Mouse (Mus musculus) olfactory bulb, adult 2 months (tissue): ENCODE measurements around the gene Dock2. TPM values are rescaled to one million over a fixed set of nuclear protein-coding genes. Genes with fewer than 3 reads are reported as not detected.
A peak's percentile ranks its signal among the peaks of the same experiment; 100 is the strongest.

Source experiments
- H3K27ac ChIP-seq: fragments of 200-500 bp; 2 replicates; pipeline ENCODE4 v1.5.1; 2012; ENCODE audit warnings: low read depth, low read length; ENCODE audit not compliant: insufficient read depth
- H3K4me1 ChIP-seq: fragments of 200-500 bp; 2 replicates; pipeline ENCODE4 v1.6.1; 2012; ENCODE audit warnings: low read length; ENCODE audit not compliant: control insufficient read depth, insufficient read depth
- H3K4me3 ChIP-seq: fragments of 200-500 bp; 2 replicates; pipeline ENCODE4 v1.5.1; 2012; ENCODE audit warnings: mild to moderate bottlenecking, low read depth, low read length, moderate library complexity; ENCODE audit not compliant: insufficient read depth
- CTCF ChIP-seq: fragments of 200-500 bp; IDR thresholded peaks from 2 replicates; pipeline ENCODE4 v1.5.1; 2012; ENCODE audit warnings: low read depth, mild to moderate bottlenecking, low read length, moderate library complexity; ENCODE audit not compliant: insufficient read depth
- POLR2A ChIP-seq: fragments of 200-500 bp; IDR thresholded peaks from 2 replicates; pipeline ENCODE4 v1.6.1; 2012; ENCODE audit warnings: mild to moderate bottlenecking, low read depth, low read length, moderate library complexity; ENCODE audit not compliant: insufficient read depth
- WGBS: fragments of 180-500 bp; shearing (Covaris S2); methylation state at CpG from one replicate; pipeline ENCODE4 v1.1.7; 2018; 5-methylcytosine and 5-hydroxymethylcytosine counted together
- polyA plus RNA-seq: library from polyadenylated mRNA; stranded (reverse); fragments of >200 nt; gene quantifications from 2 replicates; pipeline ENCODE4 v1.2.4, GENCODE M21; 2012; ENCODE audit warnings: low replicate concordance; ENCODE audit not compliant: missing spikeins, insufficient read depth, insufficient read length

Dock2 gene
- polyA plus RNA-seq, 1 experiment: not detected

DNA sequence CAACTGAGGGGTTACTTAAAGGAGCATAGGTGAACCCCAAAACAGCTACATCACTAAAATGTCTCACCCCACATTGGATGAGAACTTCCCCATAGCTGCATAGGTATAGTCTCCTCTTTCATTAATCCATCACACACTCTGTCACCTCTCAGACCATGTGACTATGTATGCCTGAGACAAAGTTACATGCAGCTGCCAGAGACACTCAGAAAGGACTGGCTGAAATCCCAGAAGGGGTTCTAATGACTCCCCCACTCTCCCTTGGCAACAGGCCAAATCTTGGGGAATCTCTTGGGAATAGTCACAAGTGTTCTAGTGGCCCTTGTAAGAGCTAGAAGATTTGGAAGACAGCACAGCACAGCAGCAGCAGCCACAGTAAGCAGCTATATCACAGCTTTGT, 1.2 kb upstream of the Dock2 start:
- no peak overlapping the region for H3K4me3 ChIP-seq
- TF ChIP-seq POLR2A: no peak
- no peak for TF ChIP-seq CTCF
- no peaks in the 10 kb centered on the region for H3K4me1 ChIP-seq
- no peak overlapping the region for H3K27ac ChIP-seq

GRCm38 (mm10) chr11:34782516-34783430, 919 bp downstream of the Dock2 start:
- TF ChIP-seq POLR2A (no peak), CTCF (no peak)
- H3K27ac ChIP-seq: no peak overlapping the region
- 80% methylated on average over 8 of the region's 8 CpGs for WGBS
- no peaks in the 10 kb centered on the region for H3K4me1 ChIP-seq
- no peak overlapping the region for H3K4me3 ChIP-seq

- Histone ChIP-seq H3K4me1 (peaks cover 3% of the 10 kb centered on the region; the same call in 1 of the 2 replicates), H3K4me3 (no peak overlapping the region), H3K27ac (no peak overlapping the region)
- TF ChIP-seq CTCF: no peak
- no peak for TF ChIP-seq POLR2A
- WGBS: 88% methylated on average over 2 of the region's 2 CpGs
Observed at GRCm38 (mm10) chr11:34780786-34781185, 2.9 kb downstream of the Dock2 start.

DNA sequence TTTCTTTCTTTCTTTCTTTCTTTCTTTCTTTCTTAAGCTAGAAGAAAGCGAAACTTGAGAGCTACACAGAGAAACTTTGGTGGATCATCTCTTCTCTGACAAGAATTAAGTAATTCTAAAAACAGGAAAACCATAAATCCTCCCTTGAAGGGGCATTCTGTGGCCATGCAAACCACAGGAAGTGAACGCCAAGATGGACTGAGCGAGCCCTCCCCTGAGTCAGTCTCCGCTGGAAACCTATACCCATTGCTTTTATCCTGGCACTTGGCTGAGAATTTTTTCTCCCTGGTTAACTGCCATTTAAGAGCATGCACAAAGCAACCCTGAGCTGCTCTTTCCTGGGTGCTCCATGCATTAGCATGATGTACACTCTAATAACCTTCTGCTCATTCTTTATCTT, 3.7 kb downstream of the Dock2 start:
- 87% methylated on average over 4 of the region's 4 CpGs for WGBS
- H3K27ac ChIP-seq: no peak overlapping the region
- H3K4me1 ChIP-seq: peaks cover 5% of the 10 kb centered on the region; the same call in 1 of the 2 replicates
- TF ChIP-seq POLR2A: no peak
- TF ChIP-seq CTCF: no peak
- H3K4me3 ChIP-seq: no peak overlapping the region

GRCm38 (mm10) chr11:34778351-34778750, 5.3 kb downstream of the Dock2 start:
- no peak for TF ChIP-seq POLR2A
- TF ChIP-seq CTCF: no peak
- Histone ChIP-seq H3K4me3 (no peak overlapping the region), H3K27ac (no peak overlapping the region), H3K4me1 (peaks cover 5% of the 10 kb centered on the region; the same call in 1 of the 2 replicates)
- 79% methylated on average over 3 of the region's 3 CpGs for WGBS

DNA sequence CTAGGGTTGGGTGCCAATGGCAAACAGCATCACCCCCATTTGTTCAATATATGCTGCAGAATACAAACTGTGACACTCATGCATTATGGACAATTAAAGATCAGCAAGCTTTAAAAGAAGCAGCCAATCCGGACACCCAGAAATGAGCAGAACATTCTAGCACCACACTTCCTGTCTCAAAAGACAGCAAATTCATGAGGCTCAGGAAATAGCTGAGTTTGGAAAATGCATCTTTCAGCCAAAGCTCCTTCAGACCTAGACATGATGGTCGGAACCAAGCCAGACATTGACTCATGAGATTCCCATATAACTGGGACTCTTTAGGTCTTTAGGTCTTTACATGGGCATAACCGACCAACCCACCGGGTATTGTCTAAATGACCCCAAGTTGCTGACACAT, 6.2 kb downstream of the Dock2 start:
- no peak overlapping the region for H3K27ac ChIP-seq
- TF ChIP-seq CTCF: no peak
- no peak for TF ChIP-seq POLR2A
- peaks cover 5% of the 10 kb centered on the region; the same call in 1 of the 2 replicates for H3K4me1 ChIP-seq
- 95% methylated on average over 4 of the region's 4 CpGs for WGBS
- H3K4me3 ChIP-seq: no peak overlapping the region

DNA sequence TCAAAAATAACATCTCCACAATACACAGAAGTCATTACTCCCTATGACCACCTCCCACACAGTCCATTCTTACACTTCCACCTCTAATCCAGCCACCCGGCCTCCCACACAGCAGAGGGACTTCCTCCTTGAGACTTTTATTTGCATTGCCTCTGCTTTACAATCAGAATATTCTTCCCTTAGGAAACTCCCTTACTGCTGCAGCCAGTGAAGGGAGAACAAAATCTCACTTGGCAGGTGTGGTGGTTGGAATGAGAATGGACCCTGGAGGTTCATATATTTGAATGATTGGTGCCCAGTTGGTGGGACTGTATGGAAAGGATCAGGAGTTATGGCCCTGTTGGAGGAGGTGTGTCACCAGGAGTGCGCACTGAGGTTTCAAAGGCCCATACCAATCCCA, 7.6 kb downstream of the Dock2 start:
- Histone ChIP-seq H3K27ac (0 out of 2 replicates have a peak overlapping the region, but pooled peaks have one; percentile 19), H3K4me1 (peaks cover 5% of the 10 kb centered on the region; the same call in 1 of the 2 replicates), H3K4me3 (no peak overlapping the region)
- TF ChIP-seq POLR2A (no peak), CTCF (no peak)
- 81% methylated on average over 2 of the region's 2 CpGs for WGBS

DNA sequence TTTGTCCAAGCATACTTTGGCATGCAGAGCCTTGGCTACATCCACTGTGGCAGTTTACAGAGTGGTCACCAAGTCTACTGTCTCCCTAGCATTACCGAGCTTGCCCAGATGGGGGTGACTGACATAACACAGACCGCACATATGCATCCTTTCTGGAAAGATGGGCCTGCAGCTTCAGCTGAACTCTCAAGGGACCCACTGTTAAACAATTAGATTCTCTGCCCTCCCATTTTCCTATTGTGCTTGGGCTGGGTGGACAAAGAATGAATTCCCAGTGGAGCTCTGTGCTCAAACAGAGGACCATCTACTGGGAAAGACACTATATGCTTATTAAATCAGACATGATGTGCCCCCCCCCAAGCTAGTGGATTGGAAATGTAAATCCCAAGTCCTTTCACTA, 9.1 kb downstream of the Dock2 start:
- no peak overlapping the region for H3K4me3 ChIP-seq
- H3K27ac ChIP-seq: no peak overlapping the region
- peaks cover 5% of the 10 kb centered on the region; the same call in 1 of the 2 replicates for H3K4me1 ChIP-seq
- no peak for TF ChIP-seq CTCF
- no peak for TF ChIP-seq POLR2A
- WGBS: 67% methylated on average over 2 of the region's 2 CpGs

GRCm38 (mm10) chr11:34773304-34773895, 10.3 kb downstream of the Dock2 start:
- H3K4me3 ChIP-seq: no peak overlapping the region
- no peak overlapping the region for H3K27ac ChIP-seq
- TF ChIP-seq CTCF: no peak
- no peak for TF ChIP-seq POLR2A
- WGBS: 93% methylated on average over 9 of the region's 9 CpGs
- H3K4me1 ChIP-seq: peaks cover 5% of the 10 kb centered on the region; the same call in 1 of the 2 replicates
